ENCODE assay signal across 16 mouse cellular contexts in the genomic region with DNA sequence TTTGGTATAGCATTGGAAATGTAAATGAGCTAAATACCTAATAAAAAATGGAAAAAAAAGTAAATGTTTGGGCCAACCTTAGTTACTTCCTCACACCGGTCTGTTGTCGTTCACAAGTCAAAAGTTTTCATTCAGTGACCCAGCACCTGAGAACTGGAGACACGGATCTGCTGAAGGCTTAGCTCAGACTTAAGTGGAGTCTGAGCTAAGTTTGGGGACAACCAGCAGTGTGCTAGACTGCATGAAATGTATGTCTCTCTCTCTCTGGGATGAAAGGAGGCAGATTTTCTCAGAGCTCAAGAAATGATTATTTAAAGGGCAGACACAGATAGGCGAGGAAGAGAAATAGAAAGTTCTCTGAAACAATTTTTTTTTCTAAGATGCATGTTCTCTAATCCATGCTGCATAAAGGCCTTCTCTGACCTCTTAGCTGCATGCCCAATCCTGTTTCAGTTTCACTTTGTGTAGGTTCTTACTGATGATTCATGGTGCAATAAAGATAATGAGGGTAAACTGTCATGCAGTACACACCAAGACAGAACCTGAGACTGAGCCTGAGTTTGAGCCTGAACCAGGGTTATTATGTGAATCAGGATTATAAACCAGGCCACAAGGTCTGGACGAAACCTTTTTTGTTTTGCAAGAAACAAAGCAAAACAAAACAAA.
A peak's percentile ranks its signal among the peaks of the same experiment; 100 is the strongest.
DNase-seq lines count a peak whose midpoint lies in the region; ATAC-seq lines count a peak whose summit lies in the region.
"Had no signal": no experiment of that assay in that cellular context is flagged by ENCODE, and none has a peak within 500 bp of the region (broad histone marks: within the 10 kb centered on the region; RNA-seq: fewer than 3 reads in every experiment).

No protein-coding gene starts in this region.

- ATAC-seq in inflammation-experienced regulatory T-cells, adult 6 months, result peak; percentile 96
- 0 out of 2 replicates have a peak, but pooled peaks have one; percentile 65 for ATAC-seq in megakaryocyte-erythroid progenitor cell, adult 5-6 weeks (replicated peaks; ENCODE audit: low FRiP score, low TSS enrichment, poor library complexity, severe bottlenecking)
- ATAC-seq: liver, embryonic 12.5 days; lung, postnatal 0 days had no signal

- DNase-seq in CD4-positive helper T cell, adult 2 months (ENCODE audit: low read depth, low spot score), result peak; percentile 46
- peak; percentile 41 for DNase-seq in NIH3T3 (ENCODE audit: low read depth)
- no peak for DNase-seq in heart, adult 11 months
- no peak for DNase-seq in lung, postnatal 14 days
- DNase-seq in layer of hippocampus, postnatal 36 days, result no peak
- no peak for DNase-seq in yolk sac, embryonic 10.5 days (ENCODE audit: low spot score)
- DNase-seq: cerebellum, postnatal 25 days; gastrocnemius, postnatal 10 days; heart, postnatal 36 days; kidney, adult 11 months; kidney, postnatal 10 days; right cerebral cortex, postnatal 25 days had no signal

Comparison
In these comparisons a context has a peak if more than half of its experiments do, and no peak if none do; other contexts are left out.
1. DNase-seq: peak in CD4-positive helper T cell, adult 2 months (single experiment) and NIH3T3 (single experiment); none in heart, adult 11 months (single experiment), lung, postnatal 14 days (single experiment), layer of hippocampus, postnatal 36 days (0 of 2) and yolk sac, embryonic 10.5 days (single experiment).